Mouse (Mus musculus): Measurements from ENCODE around the gene Rhod.
"Not testable (repeated sequence)": the region's sequence is repeated elsewhere in the genome, so short reads cannot be mapped to it uniquely, and the experiment has no call there.

Gene Rhod

GRCm38 (mm10) chr19:4409062-4409461 is 30.2 kb downstream of the Rhod start:
- no peak for DNase-seq (ENCODE audit: low spot score)

DNA sequence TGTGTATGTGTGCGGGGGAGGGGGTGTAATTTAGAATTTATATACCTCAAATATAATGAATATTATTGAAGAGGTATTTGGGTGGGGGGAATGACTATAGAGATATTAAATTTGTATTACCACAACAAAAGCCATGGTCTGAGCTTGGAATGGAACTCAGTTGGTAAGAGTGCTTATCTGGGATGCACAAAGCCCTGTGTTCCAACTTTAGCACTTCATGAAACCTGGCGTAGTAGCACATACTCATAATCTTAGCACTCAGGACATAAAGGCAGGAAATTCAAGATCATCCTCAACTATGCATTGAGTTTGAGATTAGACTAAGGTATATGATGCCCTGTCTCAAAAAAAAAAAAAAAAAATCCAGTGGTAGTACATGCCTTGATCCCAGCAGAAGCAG is 34.4 kb downstream of the Rhod start:
- no peak for DNase-seq (ENCODE audit: low spot score)

DNA sequence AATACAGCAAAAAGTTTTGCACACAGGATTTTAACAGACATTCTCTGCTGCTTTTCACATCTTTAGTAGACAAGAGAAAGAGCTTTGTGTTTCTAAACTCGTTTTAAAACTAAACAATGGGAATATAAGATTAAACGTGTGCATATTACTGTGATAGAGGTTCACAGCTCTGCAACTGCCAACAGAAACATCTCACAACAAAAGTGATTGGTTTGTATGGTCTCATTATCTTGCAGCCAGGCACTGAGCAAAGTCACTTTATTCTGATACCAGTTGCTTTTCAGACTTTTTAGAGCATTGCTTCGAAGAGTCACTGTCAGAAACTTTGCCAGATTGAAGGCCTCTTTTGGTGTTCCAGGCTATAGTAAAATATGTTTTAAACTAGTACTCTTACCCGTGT is 40.3 kb downstream of the Rhod start:
- no peak for DNase-seq (ENCODE audit: low spot score)

DNA sequence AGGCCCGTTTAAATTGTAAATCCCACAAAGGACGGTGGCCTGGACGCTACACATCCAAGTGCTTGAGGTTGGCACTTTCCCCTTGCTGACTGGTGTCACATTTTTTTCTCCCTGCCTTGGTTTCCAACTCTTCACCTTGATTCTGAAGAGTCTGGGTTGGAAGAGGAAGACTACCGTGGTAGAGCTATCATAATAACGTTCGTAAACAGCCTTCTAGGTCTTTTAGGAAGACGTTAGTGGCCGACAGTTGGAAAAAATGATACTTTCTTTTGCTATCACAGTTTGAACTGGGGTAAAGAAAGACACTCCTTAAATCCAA is 40.6 kb downstream of the Rhod start:
- no peak for DNase-seq (ENCODE audit: low spot score)

DNA sequence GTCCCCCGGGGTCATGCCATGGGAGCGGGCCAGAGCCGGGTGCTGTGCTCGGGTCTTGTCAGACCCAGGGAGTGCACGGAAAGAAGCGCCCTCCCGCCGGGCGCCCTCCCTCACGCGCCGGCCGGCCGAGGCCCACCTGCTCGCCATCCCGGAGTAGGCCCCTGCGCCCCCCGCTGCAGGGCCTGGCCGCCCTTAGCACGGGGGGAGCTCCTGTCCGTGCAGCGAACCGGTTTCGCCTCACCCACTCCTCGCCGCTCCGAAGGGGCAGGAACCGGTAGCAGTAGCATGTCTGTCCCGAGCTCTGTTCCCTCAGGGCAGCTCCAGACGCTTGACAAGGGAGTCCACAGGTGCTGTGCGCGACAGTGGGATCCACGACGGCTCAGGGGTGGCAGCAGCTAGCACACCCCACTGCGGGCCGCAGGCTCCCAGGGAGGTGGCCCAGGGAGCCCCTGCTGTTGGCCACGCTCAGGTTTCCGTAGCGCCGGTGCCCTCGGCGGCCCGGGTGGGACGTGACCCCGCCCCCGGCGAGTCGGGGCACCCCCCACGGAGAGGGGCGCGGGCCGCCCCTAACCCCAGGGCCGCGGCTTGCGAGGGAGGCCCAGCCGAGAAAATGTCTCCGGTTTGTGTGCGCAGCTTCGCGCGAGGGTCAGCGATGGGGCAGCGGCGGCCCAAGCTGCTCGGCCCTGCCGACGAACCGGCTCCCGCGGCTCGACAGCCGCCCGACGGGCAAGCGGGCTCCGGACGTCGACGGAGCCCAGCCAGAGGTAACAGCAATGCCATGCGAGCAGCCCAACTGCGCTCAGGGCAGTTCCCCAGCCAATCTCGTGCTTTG is 41.2 kb downstream of the Rhod start, which contains the start of gene Kdm2a:
TSS of gene Kdm2a (minus strand) at position 488 of the 832 bp plus-strand sequence.
- peak; percentile 55 for DNase-seq (ENCODE audit: low spot score)

GRCm38 (mm10) chr19:4396998-4397797 is 42.0 kb downstream of the Rhod start:
- DNase-seq (ENCODE audit: low spot score): peak; percentile 86

GRCm38 (mm10) chr19:4396081-4396997 is 42.9 kb downstream of the Rhod start:
- DNase-seq (ENCODE audit: low spot score): peak; percentile 31

DNA sequence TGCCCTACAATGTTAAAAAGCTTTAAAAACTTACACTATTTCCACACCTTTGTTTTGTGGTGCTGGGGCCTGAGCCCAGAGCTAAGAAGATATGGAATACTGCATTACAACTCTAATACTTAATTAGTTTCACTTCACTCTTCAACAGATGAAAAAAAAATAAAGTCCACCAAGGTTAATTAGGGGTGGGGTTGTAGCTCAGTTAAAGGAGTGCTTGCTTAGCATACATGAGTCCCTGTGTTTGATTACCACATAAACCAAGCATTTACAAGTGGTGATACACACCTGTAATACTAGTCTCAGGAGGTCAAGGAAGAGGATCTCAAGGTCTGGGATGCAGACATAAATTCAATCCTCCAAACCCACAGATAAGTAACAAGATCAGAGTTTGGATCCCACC is 52.0 kb downstream of the Rhod start:
- no peak for DNase-seq (ENCODE audit: low spot score)

- DNase-seq (ENCODE audit: low spot score): no peak
Measured at GRCm38 (mm10) chr19:4385026-4385425, 54.2 kb downstream of the Rhod start.

- no peak for DNase-seq (ENCODE audit: low spot score)
Measured at GRCm38 (mm10) chr19:4384322-4384721, 54.9 kb downstream of the Rhod start.

DNA sequence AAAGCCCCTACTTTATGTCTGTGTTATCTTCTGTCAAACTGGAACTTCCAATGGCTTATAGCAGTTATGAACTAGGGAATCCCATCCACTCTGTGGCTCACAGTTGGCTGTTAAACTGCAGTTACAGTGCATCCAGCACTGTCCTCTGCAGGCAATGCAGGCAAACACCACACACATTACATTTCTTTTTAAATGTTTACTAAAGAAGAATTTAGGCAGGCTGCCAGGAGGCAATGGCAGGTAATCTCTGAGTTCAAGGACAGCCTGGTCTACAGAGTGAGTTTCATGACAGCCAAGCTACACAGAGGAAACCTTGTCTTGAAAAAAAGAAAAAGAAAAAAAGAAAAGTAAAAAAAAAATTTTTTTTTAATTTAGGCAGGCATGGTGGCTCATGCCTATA is 55.9 kb downstream of the Rhod start:
- no peak for DNase-seq (ENCODE audit: low spot score)

DNA sequence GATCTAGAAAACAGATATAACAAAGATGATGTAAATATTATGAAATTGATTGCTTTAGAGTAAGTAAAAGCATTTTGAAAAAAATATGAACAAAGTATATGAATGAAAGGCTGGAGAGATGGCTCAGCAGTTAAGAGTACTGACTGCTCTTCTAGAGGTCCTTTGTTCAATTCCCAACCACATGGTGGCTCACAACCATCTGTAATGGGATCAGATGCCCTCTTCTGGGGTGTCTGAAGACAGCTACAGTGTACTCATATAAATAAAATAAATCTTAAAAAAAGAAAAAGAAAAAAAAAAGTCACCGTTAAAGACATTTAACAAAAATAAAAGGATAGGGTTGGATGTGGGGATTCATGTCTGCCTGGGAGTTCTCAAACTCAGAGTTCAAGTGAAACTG is 56.9 kb downstream of the Rhod start:
- not testable (repeated sequence) for DNase-seq (ENCODE audit: low spot score)
